Mouse (Mus musculus): ENCODE results near the gene Itln1. TPM values are rescaled to one million over a fixed set of nuclear protein-coding genes. Genes with fewer than 3 reads are reported as not detected.

The Itln1 gene
- polyA plus RNA-seq, 1 experiment from 2014 or later = not detected

GRCm38 (mm10) chr1:171513234-171513633 lies 21.9 kb downstream of the Itln1 start:
- 86% methylated on average over 2 of the region's 2 CpGs for WGBS
- Histone ChIP-seq H3K27ac (no peak overlapping the region), H3K4me2 (no peak overlapping the region), H3K9ac (no peak overlapping the region), H3K4me1 (replicated peaks) (no peaks in the 10 kb centered on the region), H3K9me3 (replicated peaks) (no peaks in the 10 kb centered on the region; the same call in 1 of the 2 replicates), H3K27me3 (no peaks in the 10 kb centered on the region), H3K36me3 (no peaks in the 10 kb centered on the region), H3K4me3 (no peak overlapping the region)
- ATAC-seq (replicated peaks; ENCODE audit: insufficient number of reproducible peaks, insufficient read depth, low FRiP score, low read depth) = no peak

DNA sequence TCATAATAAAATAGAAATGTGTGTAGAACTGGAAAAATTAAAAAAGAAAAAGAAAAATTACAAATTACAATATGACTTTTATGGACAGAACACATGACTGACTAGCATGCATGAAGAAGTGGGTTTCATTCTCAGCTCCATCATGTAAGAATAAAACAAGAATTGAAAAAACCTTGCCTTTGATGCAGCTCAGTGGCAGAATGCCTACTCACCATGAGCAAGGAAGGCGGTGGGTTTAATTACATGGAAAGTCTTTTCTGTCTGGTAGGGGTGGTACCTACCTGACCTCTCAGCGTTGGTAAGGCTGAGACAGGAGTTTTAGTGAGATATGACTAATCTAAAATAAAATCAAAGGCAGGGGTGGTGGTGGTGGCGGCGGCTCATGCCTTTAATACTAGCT lies 30.5 kb downstream of the Itln1 start:
- Histone ChIP-seq H3K9me3 (replicated peaks) (no peaks in the 10 kb centered on the region), H3K4me2 (peak overlapping the region; percentile 81), H3K27me3 (no peaks in the 10 kb centered on the region), H3K36me3 (no peaks in the 10 kb centered on the region), H3K4me1 (replicated peaks) (peaks cover 18% of the 10 kb centered on the region), H3K27ac (no peak overlapping the region), H3K4me3 (peak overlapping the region; percentile 33), H3K9ac (no peak overlapping the region)
- 85% methylated on average over 4 of the region's 4 CpGs for WGBS
- ATAC-seq (replicated peaks; ENCODE audit: insufficient number of reproducible peaks, insufficient read depth, low FRiP score, low read depth) = no peak

DNA sequence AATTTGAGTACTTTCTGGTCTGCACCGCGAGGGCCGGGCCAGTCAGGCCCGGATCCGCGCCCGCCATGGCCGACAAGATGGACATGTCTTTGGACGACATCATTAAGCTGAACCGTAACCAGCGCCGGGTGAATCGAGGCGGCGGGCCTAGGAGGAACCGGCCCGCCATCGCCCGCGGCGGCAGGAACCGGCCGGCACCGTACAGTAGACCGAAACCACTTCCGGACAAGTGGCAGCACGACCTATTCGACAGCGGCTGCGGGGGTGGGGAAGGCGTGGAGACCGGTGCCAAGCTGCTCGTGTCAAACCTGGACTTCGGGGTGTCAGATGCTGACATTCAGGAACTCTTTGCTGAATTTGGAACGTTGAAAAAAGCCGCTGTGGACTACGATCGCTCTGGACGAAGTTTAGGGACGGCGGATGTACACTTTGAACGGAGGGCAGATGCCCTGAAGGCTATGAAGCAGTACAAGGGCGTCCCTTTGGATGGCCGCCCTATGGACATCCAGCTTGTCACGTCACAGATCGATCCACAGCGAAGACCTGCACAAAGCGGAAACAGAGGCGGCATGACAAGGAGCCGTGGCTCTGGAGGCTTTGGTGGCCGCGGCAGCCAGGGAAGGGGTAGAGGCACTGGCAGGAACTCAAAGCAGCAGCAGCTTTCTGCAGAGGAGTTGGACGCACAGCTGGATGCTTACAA lies 31.4 kb downstream of the Itln1 start:
- no peaks in the 10 kb centered on the region for H3K36me3 ChIP-seq
- under 1% methylated on average over 53 of the region's 53 CpGs for WGBS

DNA sequence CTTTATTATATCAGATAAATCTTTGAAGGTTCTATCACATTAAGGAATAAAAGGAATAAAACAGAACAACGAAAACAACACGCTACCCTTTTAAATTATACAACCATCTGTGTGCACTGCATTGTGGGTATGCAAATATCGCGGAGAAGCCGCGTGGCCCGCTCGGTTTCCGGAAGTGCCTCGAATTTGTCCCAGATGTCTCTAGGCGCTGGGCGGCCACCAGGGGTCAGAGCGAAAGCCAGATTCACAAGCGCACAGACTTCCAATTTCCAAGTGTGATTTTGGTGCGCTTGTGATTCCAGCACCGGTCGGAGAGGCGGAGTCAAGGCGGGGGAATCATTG lies 31.9 kb downstream of the Itln1 start, which contains the start of gene Alyref2:
Gene Alyref2, plus strand, starts transcription at position 229 of the 342 bp plus-strand sequence.
- no peaks in the 10 kb centered on the region for H3K9me3 ChIP-seq (replicated peaks)
- peaks cover 18% of the 10 kb centered on the region for H3K4me1 ChIP-seq (replicated peaks)
- H3K9ac ChIP-seq = peak within 1 kb of the TSS; percentile 75
- H3K4me3 ChIP-seq = peak within 1 kb of the TSS; percentile 72
- peak within 1 kb of the TSS; percentile 81 for H3K4me2 ChIP-seq
- H3K36me3 ChIP-seq = no peaks in the 10 kb centered on the region
- peak within 1 kb of the TSS; percentile 98 for H3K27ac ChIP-seq
- H3K27me3 ChIP-seq = no peaks in the 10 kb centered on the region
- peak; percentile 86 for ATAC-seq (replicated peaks; ENCODE audit: insufficient number of reproducible peaks, insufficient read depth, low FRiP score, low read depth)
- under 1% methylated on average over 19 of the region's 19 CpGs for WGBS

More for the DNA sequence above, 31.4 kb downstream of the Itln1 start:
- H3K27ac ChIP-seq = peak overlapping the region; percentile 98
- peaks cover 18% of the 10 kb centered on the region for H3K4me1 ChIP-seq (replicated peaks)
- peak overlapping the region; percentile 75 for H3K9ac ChIP-seq
- no peaks in the 10 kb centered on the region for H3K9me3 ChIP-seq (replicated peaks)
- H3K4me2 ChIP-seq = peak overlapping the region; percentile 81
- no peaks in the 10 kb centered on the region for H3K27me3 ChIP-seq
- peak; percentile 33 for ATAC-seq (replicated peaks; ENCODE audit: insufficient number of reproducible peaks, insufficient read depth, low FRiP score, low read depth)
- peak overlapping the region; percentile 72 for H3K4me3 ChIP-seq

- ATAC-seq (replicated peaks; ENCODE audit: insufficient number of reproducible peaks, insufficient read depth, low FRiP score, low read depth) = peak; percentile 77
- under 1% methylated on average over 14 of the region's 14 CpGs for WGBS
These were observed 32.5 kb downstream of the Itln1 start for GRCm38 (mm10) chr1:171502388-171503249.

GRCm38 (mm10) chr1:171501636-171502080 lies 33.4 kb downstream of the Itln1 start:
- Histone ChIP-seq H3K27me3 (no peaks in the 10 kb centered on the region), H3K27ac (peak overlapping the region; percentile 98), H3K9ac (peak overlapping the region; percentile 34; the same call in 1 of the 2 replicates), H3K36me3 (no peaks in the 10 kb centered on the region), H3K4me2 (peak overlapping the region; percentile 81), H3K9me3 (replicated peaks) (0 out of 2 replicates have a peak, but pooled peaks cover 2% of the 10 kb centered on the region), H3K4me3 (peak overlapping the region; percentile 33), H3K4me1 (replicated peaks) (peaks cover 18% of the 10 kb centered on the region)
- WGBS = 4% methylated on average over 5 of the region's 5 CpGs
- ATAC-seq (replicated peaks; ENCODE audit: insufficient number of reproducible peaks, insufficient read depth, low FRiP score, low read depth) = no peak

More at GRCm38 (mm10) chr1:171502388-171503249, 32.5 kb downstream of the Itln1 start:
- Histone ChIP-seq H3K9ac (peak overlapping the region; percentile 21; the same call in 1 of the 2 replicates), H3K9me3 (replicated peaks) (no peaks in the 10 kb centered on the region), H3K36me3 (no peaks in the 10 kb centered on the region), H3K27ac (peak overlapping the region; percentile 98), H3K27me3 (no peaks in the 10 kb centered on the region), H3K4me2 (peak overlapping the region; percentile 81), H3K4me3 (peak overlapping the region; percentile 72), H3K4me1 (replicated peaks) (peaks cover 18% of the 10 kb centered on the region)

- Histone ChIP-seq H3K27ac (no peak overlapping the region), H3K36me3 (no peaks in the 10 kb centered on the region), H3K9me3 (replicated peaks) (0 out of 2 replicates have a peak, but pooled peaks cover 2% of the 10 kb centered on the region), H3K9ac (no peak overlapping the region), H3K4me2 (peak overlapping the region; percentile 81), H3K4me1 (replicated peaks) (peaks cover 18% of the 10 kb centered on the region), H3K4me3 (no peak overlapping the region), H3K27me3 (no peaks in the 10 kb centered on the region)
- no peak for ATAC-seq (replicated peaks; ENCODE audit: insufficient number of reproducible peaks, insufficient read depth, low FRiP score, low read depth)
- 55% methylated on average over 6 of the region's 6 CpGs for WGBS
These were observed 34.0 kb downstream of the Itln1 start for GRCm38 (mm10) chr1:171501016-171501610.

- H3K36me3 ChIP-seq = no peaks in the 10 kb centered on the region
These were observed 35.2 kb downstream of the Itln1 start for GRCm38 (mm10) chr1:171499856-171500255.

DNA sequence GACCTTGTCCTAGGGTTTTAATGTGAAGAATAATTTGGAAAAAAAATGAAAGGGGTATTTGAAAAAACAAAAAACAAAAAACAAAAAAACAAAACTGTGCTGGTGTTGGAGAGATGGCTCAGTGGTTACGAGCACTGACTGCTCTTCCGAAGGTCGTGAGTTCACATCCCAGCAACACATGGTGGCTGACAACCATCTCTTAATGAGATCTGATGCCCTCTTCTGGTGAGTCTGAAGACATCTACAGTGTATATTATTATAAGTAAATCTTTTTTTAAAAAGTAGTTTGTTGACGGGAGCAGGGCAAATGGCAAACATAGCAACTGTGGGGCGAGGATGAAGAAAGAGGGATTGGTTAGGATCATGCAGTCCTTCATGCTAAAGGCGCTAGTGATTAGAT lies 39.7 kb downstream of the Itln1 start:
- Histone ChIP-seq H3K27ac (no peak overlapping the region), H3K4me2 (no peak overlapping the region), H3K9ac (no peak overlapping the region), H3K36me3 (no peaks in the 10 kb centered on the region), H3K4me1 (replicated peaks) (no peaks in the 10 kb centered on the region), H3K4me3 (no peak overlapping the region), H3K9me3 (replicated peaks) (peaks cover 2% of the 10 kb centered on the region; the same call in 1 of the 2 replicates), H3K27me3 (no peaks in the 10 kb centered on the region)
- no peak for ATAC-seq (replicated peaks; ENCODE audit: insufficient number of reproducible peaks, insufficient read depth, low FRiP score, low read depth)
- WGBS = 83% methylated on average over 6 of the region's 6 CpGs

More at GRCm38 (mm10) chr1:171499856-171500255, 35.2 kb downstream of the Itln1 start:
- Histone ChIP-seq H3K9ac (no peak overlapping the region), H3K27me3 (no peaks in the 10 kb centered on the region), H3K9me3 (replicated peaks) (0 out of 2 replicates have a peak, but pooled peaks cover 2% of the 10 kb centered on the region), H3K4me3 (no peak overlapping the region), H3K4me1 (replicated peaks) (peaks cover 12% of the 10 kb centered on the region), H3K27ac (no peak overlapping the region), H3K4me2 (no peak overlapping the region)
- WGBS = 78% methylated on average over 5 of the region's 5 CpGs
- ATAC-seq (replicated peaks; ENCODE audit: insufficient number of reproducible peaks, insufficient read depth, low FRiP score, low read depth) = no peak

DNA sequence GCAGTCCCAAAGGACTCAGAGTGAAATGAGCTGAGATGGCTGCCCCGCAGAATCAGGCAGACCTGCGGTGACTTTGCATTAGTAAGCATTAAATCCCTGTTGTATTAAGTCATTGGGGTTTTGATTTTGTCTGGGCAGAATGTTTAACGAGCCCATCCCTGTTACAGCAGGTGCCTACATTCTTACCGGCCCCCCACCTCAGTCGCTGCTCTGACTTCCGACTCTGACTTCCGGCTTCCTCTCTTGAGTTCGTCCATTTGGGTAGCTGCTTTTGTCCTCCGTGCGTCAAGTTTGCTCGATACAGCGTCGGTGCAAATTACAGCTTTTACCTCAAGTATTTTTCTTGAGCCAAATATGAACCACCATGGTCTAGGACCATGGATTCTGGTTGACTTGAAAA lies 40.9 kb downstream of the Itln1 start:
- Histone ChIP-seq H3K27me3 (no peaks in the 10 kb centered on the region), H3K9me3 (replicated peaks) (peaks cover 6% of the 10 kb centered on the region; the same call in 1 of the 2 replicates), H3K27ac (no peak overlapping the region), H3K36me3 (no peaks in the 10 kb centered on the region), H3K4me2 (no peak overlapping the region), H3K4me3 (no peak overlapping the region), H3K9ac (no peak overlapping the region), H3K4me1 (replicated peaks) (no peaks in the 10 kb centered on the region)
- no peak for ATAC-seq (replicated peaks; ENCODE audit: insufficient number of reproducible peaks, insufficient read depth, low FRiP score, low read depth)
- 88% methylated on average over 13 of the region's 13 CpGs for WGBS

GRCm38 (mm10) chr1:171478968-171479367 lies 56.1 kb downstream of the Itln1 start:
- Histone ChIP-seq H3K27ac (no peak overlapping the region), H3K9ac (no peak overlapping the region), H3K4me1 (replicated peaks) (no peaks in the 10 kb centered on the region), H3K27me3 (no peaks in the 10 kb centered on the region), H3K4me3 (no peak overlapping the region), H3K4me2 (no peak overlapping the region), H3K36me3 (no peaks in the 10 kb centered on the region), H3K9me3 (replicated peaks) (peaks cover 8% of the 10 kb centered on the region; the same call in 1 of the 2 replicates)
- 45% methylated on average over 2 of the region's 2 CpGs for WGBS
- ATAC-seq (replicated peaks; ENCODE audit: insufficient number of reproducible peaks, insufficient read depth, low FRiP score, low read depth) = no peak
